Mouse (Mus musculus): ENCODE data around the gene Ubr3. TPM values are rescaled to one million over a fixed set of nuclear protein-coding genes. Genes with fewer than 3 reads are reported as not detected.
A peak's percentile ranks its signal among the peaks of the same experiment; 100 is the strongest.

Gene Ubr3
- polyA plus RNA-seq, 1 experiment from 2014 or later: 8.3 TPM

GRCm38 (mm10) chr2:69884581-69884980 lies 12.5 kb upstream of the Ubr3 start:
- no peaks in the 10 kb centered on the region for H3K36me3 ChIP-seq (ENCODE audit: control insufficient read depth, insufficient read depth, low read length)
- 0 out of 2 replicates have a peak, but pooled peaks cover 4% of the 10 kb centered on the region for H3K4me1 ChIP-seq (ENCODE audit: control insufficient read depth, insufficient read depth, low read length)
- no peaks in the 10 kb centered on the region for H3K27me3 ChIP-seq (replicated peaks; ENCODE audit: control insufficient read depth, insufficient read depth, low read length)
- no peaks in the 10 kb centered on the region for H3K9me3 ChIP-seq (ENCODE audit: control insufficient read depth, low read length)
- H3K9ac ChIP-seq (ENCODE audit: low read depth, low read length): no peak overlapping the region; the same call in 1 of the 2 replicates
- 50% methylated on average over 6 of the region's 6 CpGs for WGBS
- peak overlapping the region; percentile 74 for H3K4me2 ChIP-seq (ENCODE audit: low read depth, low read length)
- H3K27ac ChIP-seq (ENCODE audit: low read length): no peak overlapping the region
- H3K4me3 ChIP-seq (ENCODE audit: low read length): peak overlapping the region; percentile 70
- no peak for ATAC-seq

GRCm38 (mm10) chr2:69885050-69885449 lies 12.0 kb upstream of the Ubr3 start:
- Histone ChIP-seq H3K27me3 (replicated peaks; ENCODE audit: control insufficient read depth, insufficient read depth, low read length) (no peaks in the 10 kb centered on the region), H3K9ac (ENCODE audit: low read depth, low read length) (peak overlapping the region; percentile 88), H3K9me3 (ENCODE audit: control insufficient read depth, low read length) (no peaks in the 10 kb centered on the region), H3K4me1 (ENCODE audit: control insufficient read depth, insufficient read depth, low read length) (0 out of 2 replicates have a peak, but pooled peaks cover 4% of the 10 kb centered on the region), H3K27ac (ENCODE audit: low read length) (peak overlapping the region; percentile 78), H3K4me3 (ENCODE audit: low read length) (peak overlapping the region; percentile 70), H3K4me2 (ENCODE audit: low read depth, low read length) (peak overlapping the region; percentile 74), H3K36me3 (ENCODE audit: control insufficient read depth, insufficient read depth, low read length) (no peaks in the 10 kb centered on the region)
- 4% methylated on average over 12 of the region's 12 CpGs for WGBS
- peak; percentile 58 for ATAC-seq

- WGBS: 2% methylated on average over 45 of the region's 45 CpGs
- ATAC-seq: peak; percentile 99
- Histone ChIP-seq H3K4me3 (ENCODE audit: low read length) (peak within 1 kb of the TSS; percentile 70), H3K9me3 (ENCODE audit: control insufficient read depth, low read length) (no peaks in the 10 kb centered on the region), H3K9ac (ENCODE audit: low read depth, low read length) (peak within 1 kb of the TSS; percentile 88), H3K27me3 (replicated peaks; ENCODE audit: control insufficient read depth, insufficient read depth, low read length) (no peaks in the 10 kb centered on the region), H3K27ac (ENCODE audit: low read length) (peak within 1 kb of the TSS; percentile 78), H3K36me3 (ENCODE audit: control insufficient read depth, insufficient read depth, low read length) (no peaks in the 10 kb centered on the region), H3K4me2 (ENCODE audit: low read depth, low read length) (peak within 1 kb of the TSS; percentile 74), H3K4me1 (ENCODE audit: control insufficient read depth, insufficient read depth, low read length) (0 out of 2 replicates have a peak, but pooled peaks cover 4% of the 10 kb centered on the region)
These were observed 11.4 kb upstream of the Ubr3 start, which contains the start of gene Mettl5 for GRCm38 (mm10) chr2:69885451-69886305. TSS of gene Mettl5 (minus strand) at chr2:69885615.

DNA sequence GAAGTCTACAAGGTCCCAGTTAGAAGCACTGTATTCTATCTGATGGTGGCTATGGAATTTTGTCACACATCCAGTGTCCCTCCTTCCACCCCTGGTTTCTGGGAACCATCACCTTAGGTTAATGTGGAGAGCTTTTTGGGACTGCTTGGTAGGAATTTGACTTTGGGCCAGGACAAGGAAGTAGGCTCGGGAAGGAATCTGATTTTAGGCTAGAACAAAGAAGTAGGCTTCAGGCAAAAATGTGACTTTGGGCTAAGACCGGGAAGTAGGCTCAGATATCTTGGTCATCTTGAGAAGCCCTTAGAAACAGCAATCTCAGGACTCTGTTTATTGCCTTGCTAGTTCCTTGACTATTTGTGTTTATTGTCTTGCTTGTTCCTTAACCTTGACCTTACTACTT lies 8.1 kb upstream of the Ubr3 start:
- Histone ChIP-seq H3K4me2 (ENCODE audit: low read depth, low read length) (no peak overlapping the region), H3K36me3 (ENCODE audit: control insufficient read depth, insufficient read depth, low read length) (no peaks in the 10 kb centered on the region), H3K27me3 (replicated peaks; ENCODE audit: control insufficient read depth, insufficient read depth, low read length) (no peaks in the 10 kb centered on the region), H3K9me3 (ENCODE audit: control insufficient read depth, low read length) (no peaks in the 10 kb centered on the region), H3K27ac (ENCODE audit: low read length) (no peak overlapping the region), H3K4me3 (ENCODE audit: low read length) (no peak overlapping the region), H3K4me1 (ENCODE audit: control insufficient read depth, insufficient read depth, low read length) (0 out of 2 replicates have a peak, but pooled peaks cover 4% of the 10 kb centered on the region), H3K9ac (ENCODE audit: low read depth, low read length) (no peak overlapping the region)
- WGBS: 77% methylated on average over 2 of the region's 2 CpGs
- ATAC-seq: no peak

- Histone ChIP-seq H3K36me3 (ENCODE audit: control insufficient read depth, insufficient read depth, low read length) (no peaks in the 10 kb centered on the region), H3K9me3 (ENCODE audit: control insufficient read depth, low read length) (no peaks in the 10 kb centered on the region), H3K27me3 (replicated peaks; ENCODE audit: control insufficient read depth, insufficient read depth, low read length) (no peaks in the 10 kb centered on the region), H3K4me2 (ENCODE audit: low read depth, low read length) (no peak overlapping the region), H3K27ac (ENCODE audit: low read length) (no peak overlapping the region), H3K4me1 (ENCODE audit: control insufficient read depth, insufficient read depth, low read length) (no peaks in the 10 kb centered on the region), H3K4me3 (ENCODE audit: low read length) (no peak overlapping the region), H3K9ac (ENCODE audit: low read depth, low read length) (no peak overlapping the region)
- WGBS: 52% methylated on average over 7 of the region's 7 CpGs
- no peak for ATAC-seq
These were observed 6.2 kb upstream of the Ubr3 start for GRCm38 (mm10) chr2:69890843-69891242.

DNA sequence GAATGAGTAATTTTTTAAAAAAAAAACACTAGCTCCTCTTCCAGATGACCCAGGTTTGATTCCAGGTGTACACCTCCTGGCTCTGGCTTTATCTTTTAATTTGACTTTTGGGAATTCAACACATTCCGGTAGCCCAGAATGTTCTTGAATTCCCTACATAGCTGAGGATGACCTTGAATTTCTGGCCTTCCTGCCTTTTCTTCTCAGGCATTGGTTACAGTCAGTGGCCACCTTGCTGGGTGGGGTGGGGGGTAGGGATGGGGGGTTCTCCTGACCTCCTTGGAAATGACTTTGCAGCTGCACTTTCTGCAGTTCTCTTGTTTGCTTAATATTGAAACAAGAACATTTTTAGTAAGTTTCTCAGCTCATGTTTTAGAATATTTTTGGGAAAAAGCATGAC lies 3.9 kb upstream of the Ubr3 start:
- ATAC-seq: no peak
- H3K27ac ChIP-seq (ENCODE audit: low read length): no peak overlapping the region
- no peaks in the 10 kb centered on the region for H3K4me1 ChIP-seq (ENCODE audit: control insufficient read depth, insufficient read depth, low read length)
- no peaks in the 10 kb centered on the region for H3K27me3 ChIP-seq (replicated peaks; ENCODE audit: control insufficient read depth, insufficient read depth, low read length)
- WGBS: 75% methylated on average over 1 of the region's 1 CpGs
- H3K36me3 ChIP-seq (ENCODE audit: control insufficient read depth, insufficient read depth, low read length): no peaks in the 10 kb centered on the region
- no peaks in the 10 kb centered on the region for H3K9me3 ChIP-seq (ENCODE audit: control insufficient read depth, low read length)
- no peak overlapping the region for H3K9ac ChIP-seq (ENCODE audit: low read depth, low read length)
- H3K4me2 ChIP-seq (ENCODE audit: low read depth, low read length): no peak overlapping the region
- H3K4me3 ChIP-seq (ENCODE audit: low read length): no peak overlapping the region

DNA sequence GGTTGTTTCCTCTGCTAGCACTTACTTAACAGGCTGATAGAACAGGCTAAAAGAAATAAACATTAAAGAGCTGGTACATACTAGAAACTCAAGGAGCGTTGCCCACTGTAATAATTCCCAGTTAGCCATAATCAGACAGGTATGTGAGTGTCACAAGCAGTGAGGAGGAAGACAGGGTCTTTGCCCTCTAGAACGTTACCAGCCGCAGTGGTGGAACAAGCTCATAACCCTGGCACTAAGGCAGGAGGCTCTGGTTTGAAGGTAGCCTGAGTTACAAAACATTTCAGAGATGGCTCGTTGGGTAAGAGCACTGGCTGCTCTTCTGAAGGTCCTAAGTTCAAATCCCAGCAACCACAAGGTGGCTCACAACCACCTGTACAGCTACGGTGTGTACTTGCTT lies 3.2 kb upstream of the Ubr3 start:
- no peak overlapping the region for H3K4me3 ChIP-seq (ENCODE audit: low read length)
- no peak overlapping the region for H3K9ac ChIP-seq (ENCODE audit: low read depth, low read length)
- 84% methylated on average over 5 of the region's 5 CpGs for WGBS
- H3K27me3 ChIP-seq (replicated peaks; ENCODE audit: control insufficient read depth, insufficient read depth, low read length): no peaks in the 10 kb centered on the region
- H3K36me3 ChIP-seq (ENCODE audit: control insufficient read depth, insufficient read depth, low read length): no peaks in the 10 kb centered on the region
- no peak overlapping the region for H3K4me2 ChIP-seq (ENCODE audit: low read depth, low read length)
- no peak overlapping the region for H3K27ac ChIP-seq (ENCODE audit: low read length)
- H3K4me1 ChIP-seq (ENCODE audit: control insufficient read depth, insufficient read depth, low read length): peaks cover 2% of the 10 kb centered on the region; the same call in 1 of the 2 replicates
- H3K9me3 ChIP-seq (ENCODE audit: control insufficient read depth, low read length): no peaks in the 10 kb centered on the region
- ATAC-seq: no peak

- H3K9me3 ChIP-seq (ENCODE audit: control insufficient read depth, low read length): no peaks in the 10 kb centered on the region
- peaks cover 5% of the 10 kb centered on the region; the same call in 1 of the 2 replicates for H3K4me1 ChIP-seq (ENCODE audit: control insufficient read depth, insufficient read depth, low read length)
- ATAC-seq: no peak
- H3K4me3 ChIP-seq (ENCODE audit: low read length): no peak overlapping the region
- no peaks in the 10 kb centered on the region for H3K36me3 ChIP-seq (ENCODE audit: control insufficient read depth, insufficient read depth, low read length)
- WGBS: 59% methylated on average over 14 of the region's 14 CpGs
- H3K27ac ChIP-seq (ENCODE audit: low read length): no peak overlapping the region
- H3K4me2 ChIP-seq (ENCODE audit: low read depth, low read length): no peak overlapping the region
- no peak overlapping the region for H3K9ac ChIP-seq (ENCODE audit: low read depth, low read length)
- no peaks in the 10 kb centered on the region for H3K27me3 ChIP-seq (replicated peaks; ENCODE audit: control insufficient read depth, insufficient read depth, low read length)
These were observed 1.4 kb upstream of the Ubr3 start for GRCm38 (mm10) chr2:69895502-69896223.

GRCm38 (mm10) chr2:69896224-69896581 lies 843 bp upstream of the Ubr3 start:
- ATAC-seq: no peak
- 93% methylated on average over 4 of the region's 4 CpGs for WGBS
- Histone ChIP-seq H3K4me2 (ENCODE audit: low read depth, low read length) (no peak overlapping the region), H3K27me3 (replicated peaks; ENCODE audit: control insufficient read depth, insufficient read depth, low read length) (no peaks in the 10 kb centered on the region), H3K27ac (ENCODE audit: low read length) (no peak overlapping the region), H3K4me3 (ENCODE audit: low read length) (no peak overlapping the region), H3K36me3 (ENCODE audit: control insufficient read depth, insufficient read depth, low read length) (no peaks in the 10 kb centered on the region), H3K4me1 (ENCODE audit: control insufficient read depth, insufficient read depth, low read length) (peaks cover 5% of the 10 kb centered on the region; the same call in 1 of the 2 replicates), H3K9ac (ENCODE audit: low read depth, low read length) (no peak overlapping the region), H3K9me3 (ENCODE audit: control insufficient read depth, low read length) (no peaks in the 10 kb centered on the region)

Data from intestine, embryonic 16.5 days (tissue).